Mouse (Mus musculus): Measurements from ENCODE around the gene Hoxc5.

GRCm38 (mm10) chr15:102953561-102953960 is 13.7 kb upstream of the Hoxc5 start:
- TF ChIP-seq POLR2A (IDR thresholded peaks at IDR 0.05; ENCODE audit: insufficient read depth, low read depth, low read length) = no peak
- TF ChIP-seq CTCF (IDR thresholded peaks at IDR 0.05; ENCODE audit: insufficient read depth, low read depth, low read length) = no peak
